Mouse (Mus musculus) MEL (cell line): Measurements from ENCODE around the gene Lrig3. TPM values are rescaled to one million over a fixed set of nuclear protein-coding genes. Genes with fewer than 3 reads are reported as not detected.

ENCODE experiments used
- DNase-seq: peaks from one replicate; pipeline ENCODE4 v3.0.0; 2011; ENCODE audit warnings: low read depth, low spot score
- H3K27ac ChIP-seq: 2 replicates; pipeline ENCODE4 v1.5.1; 2012; ENCODE audit warnings: low read depth, mild to moderate bottlenecking, control low read depth, low read length, moderate library complexity; ENCODE audit not compliant: control insufficient read depth
- H3K27me3 ChIP-seq, 2 experiments: fragments of 150-350 bp in 1 of 2; sonication (generic) in 1 of 2; 2 replicates each; pipeline ENCODE4 v1.6.1; 2012; ENCODE audit warnings: low read length in 2 of 2, mild to moderate bottlenecking in 2 of 2, improper control_type of control experiment in 1 of 2, moderate library complexity in 1 of 2; ENCODE audit not compliant: insufficient read depth in 2 of 2, control insufficient read depth in 1 of 2
- H3K36me3 ChIP-seq, 2 experiments: 2 replicates each; pipeline ENCODE4 v1.6.1; 2012 to 2014; ENCODE audit warnings: low read length in 2 of 2, improper control_type of control experiment in 1 of 2, inconsistent platforms in 1 of 2, mild to moderate bottlenecking in 1 of 2; ENCODE audit not compliant: insufficient read depth in 2 of 2, control insufficient read depth in 1 of 2
- H3K4me1 ChIP-seq, 2 experiments: fragments of 150-350 bp in 1 of 2; sonication (generic) in 1 of 2; 2 replicates each; pipeline ENCODE4 v1.6.1; 2012; ENCODE audit warnings: low read length in 2 of 2, improper control_type of control experiment in 1 of 2, mild to moderate bottlenecking in 1 of 2; ENCODE audit not compliant: insufficient read depth in 2 of 2, control insufficient read depth in 1 of 2
- H3K4me3 ChIP-seq, 2 experiments: fragments of 150-350 bp in 1 of 2; sonication (generic) in 1 of 2; 2 replicates each; pipeline ENCODE4 v1.5.1; 2012; ENCODE audit warnings: low read depth in 2 of 2, low read length in 2 of 2, mild to moderate bottlenecking in 2 of 2, moderate library complexity in 2 of 2, control low read depth in 1 of 2, improper control_type of control experiment in 1 of 2; ENCODE audit not compliant: control insufficient read depth in 1 of 2, insufficient read depth in 1 of 2
- H3K79me2 ChIP-seq: 2 replicates; pipeline ENCODE4 v1.6.1; 2012; ENCODE audit warnings: mild to moderate bottlenecking, low read length, moderate library complexity; ENCODE audit not compliant: control insufficient read depth, poor library complexity, insufficient read depth
- H3K9ac ChIP-seq: 2 replicates; pipeline ENCODE4 v1.6.1; 2012; ENCODE audit warnings: low read depth, mild to moderate bottlenecking, control low read depth, low read length, moderate library complexity; ENCODE audit not compliant: control insufficient read depth, poor library complexity, severe bottlenecking
- H3K9me3 ChIP-seq: fragments of 150-350 bp; sonication (generic); replicated peaks from 2 replicates; pipeline ENCODE4 v1.6.1; 2012; ENCODE audit warnings: mild to moderate bottlenecking, low read length, improper control_type of control experiment, moderate library complexity; ENCODE audit not compliant: insufficient read depth
- BHLHE40 ChIP-seq: IDR thresholded peaks from 2 replicates; pipeline ENCODE4 v1.6.1; 2012; ENCODE audit warnings: low read depth, mild to moderate bottlenecking, inconsistent platforms, low read length, improper control_type of control experiment, borderline replicate concordance
- CHD1 ChIP-seq: IDR thresholded peaks from 2 replicates; pipeline ENCODE4 v1.6.1; 2012; ENCODE audit warnings: low read depth, mild to moderate bottlenecking, inconsistent platforms, low read length, improper control_type of control experiment
- ELF1 ChIP-seq: IDR thresholded peaks from 2 replicates; pipeline ENCODE4 v1.6.1; 2014; ENCODE audit warnings: low read depth, mild to moderate bottlenecking, inconsistent platforms, low read length, improper control_type of control experiment, moderate library complexity
- EP300 ChIP-seq, 2 experiments: IDR thresholded peaks; 2 replicates each; pipeline ENCODE4 v1.6.1; 2011; ENCODE audit warnings: improper control_type of control experiment in 2 of 2, low read length in 2 of 2, low read depth in 1 of 2, mild to moderate bottlenecking in 1 of 2
- HCFC1 ChIP-seq: IDR thresholded peaks from 2 replicates; pipeline ENCODE4 v1.6.1; 2012; ENCODE audit warnings: low read depth, mild to moderate bottlenecking, inconsistent platforms, low read length, improper control_type of control experiment, moderate library complexity
- NELFE ChIP-seq: IDR thresholded peaks from 2 replicates; pipeline ENCODE4 v1.6.1; 2011; ENCODE audit warnings: low read depth, low read length, improper control_type of control experiment
- NRF1 ChIP-seq: IDR thresholded peaks from 2 replicates; pipeline ENCODE4 v1.6.1; 2014; ENCODE audit warnings: low read depth, mild to moderate bottlenecking, inconsistent platforms, low read length, improper control_type of control experiment, moderate library complexity; ENCODE audit not compliant: poor library complexity, insufficient read depth, severe bottlenecking
- POLR2A ChIP-seq, 2 experiments: IDR thresholded peaks; 2 replicates each; pipeline ENCODE4 v1.6.1; 2011 to 2012; ENCODE audit warnings: low read length in 2 of 2, mild to moderate bottlenecking in 2 of 2, control low read depth in 1 of 2, improper control_type of control experiment in 1 of 2, low read depth in 1 of 2, moderate library complexity in 1 of 2; ENCODE audit not compliant: control insufficient read depth in 1 of 2, insufficient read depth in 1 of 2, poor library complexity in 1 of 2
- RAD21 ChIP-seq: IDR thresholded peaks from 2 replicates; pipeline ENCODE4 v1.6.1; 2011; ENCODE audit warnings: mild to moderate bottlenecking, low read depth, low read length, improper control_type of control experiment
- RCOR1 ChIP-seq: IDR thresholded peaks from 2 replicates; pipeline ENCODE4 v1.6.1; 2012; ENCODE audit warnings: low read depth, mild to moderate bottlenecking, inconsistent platforms, low read length, improper control_type of control experiment
- SMC3 ChIP-seq: IDR thresholded peaks from 2 replicates; pipeline ENCODE4 v1.6.1; 2011; ENCODE audit warnings: low read depth, low read length, improper control_type of control experiment
- TCF12 ChIP-seq: IDR thresholded peaks from 2 replicates; pipeline ENCODE4 v1.6.1; 2014; ENCODE audit warnings: low read depth, mild to moderate bottlenecking, inconsistent platforms, low read length, improper control_type of control experiment, moderate library complexity
- UBTF ChIP-seq: IDR thresholded peaks from 2 replicates; pipeline ENCODE4 v1.6.1; 2012; ENCODE audit warnings: low read depth, mild to moderate bottlenecking, inconsistent platforms, low read length, improper control_type of control experiment, moderate library complexity, borderline replicate concordance; ENCODE audit not compliant: insufficient read depth
- polyA plus RNA-seq, 2 experiments: library from polyadenylated mRNA; stranded (reverse) in 1 of 2; unstranded in 1 of 2; fragments of >175 nt in 1 of 2; fragments of >200 nt in 1 of 2; gene quantifications; 2 replicates each; pipeline versions ENCODE4 v1.2.1 to v1.2.4; 2012; ENCODE audit warnings: low replicate concordance in 2 of 2, low read depth in 1 of 2; ENCODE audit not compliant: insufficient read length in 2 of 2, insufficient read depth in 1 of 2, missing spikeins in 1 of 2
- total RNA-seq: library from RNA; depleted of rRNA; stranded (reverse); fragments of 300-350 nt; gene quantifications from 2 replicates; pipeline ENCODE4 v1.2.3, GENCODE M21; 2012

Gene Lrig3
- total and polyA plus RNA-seq, 3 experiments, result not detected

- no peaks in the 10 kb centered on the region for H3K9me3 ChIP-seq
- no peaks in the 10 kb centered on the region for H3K79me2 ChIP-seq
- no peak overlapping the region for H3K4me3 ChIP-seq
- no peaks in the 10 kb centered on the region for H3K27me3 ChIP-seq
- no peak overlapping the region for H3K27ac ChIP-seq
- no peaks in the 10 kb centered on the region for H3K36me3 ChIP-seq
- TF ChIP-seq EP300 (IDR thresholded peaks at IDR 0.05; ENCODE audit: low read depth in 1 of 2, low read length in 2 of 2) (no peak), BHLHE40 (no peak), CHD1 (no peak)
- H3K9ac ChIP-seq, result no peak overlapping the region
- H3K4me1 ChIP-seq, result no peaks in the 10 kb centered on the region
- no peak for DNase-seq
These were observed 49.7 kb downstream of the Lrig3 start for GRCm38 (mm10) chr10:126015644-126016043.

DNA sequence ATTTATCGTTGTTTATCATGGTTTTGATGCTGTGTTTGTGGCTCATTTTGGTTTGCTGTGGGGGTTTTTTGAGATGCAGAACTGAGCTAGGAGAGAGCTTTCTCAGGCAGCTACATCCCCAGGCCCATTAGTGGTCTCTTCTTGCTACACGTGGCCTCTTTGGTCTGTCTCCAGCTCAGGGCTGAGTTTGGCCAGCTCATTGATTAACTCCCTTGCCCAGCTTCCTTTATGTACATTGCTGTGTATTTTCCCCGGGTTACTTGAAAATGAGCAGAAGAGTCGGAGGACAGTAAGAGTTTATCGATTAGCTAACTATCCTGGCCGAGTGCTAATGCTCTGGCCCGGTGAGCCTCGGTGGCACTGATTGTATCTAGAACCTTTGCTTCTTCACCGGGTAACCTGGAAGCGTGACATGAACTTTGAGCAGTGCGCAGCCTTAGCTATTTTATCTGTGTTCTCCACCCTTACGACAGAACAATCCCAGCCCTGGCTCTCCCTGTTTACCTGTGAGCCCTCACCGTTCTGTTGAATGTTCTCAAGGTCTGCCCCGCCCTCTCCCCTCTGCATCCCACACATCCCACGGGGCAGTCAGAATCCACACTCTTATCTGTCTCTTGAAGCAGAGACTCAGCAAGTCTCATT is 53.5 kb downstream of the Lrig3 start:
- no peaks in the 10 kb centered on the region for H3K79me2 ChIP-seq
- H3K27ac ChIP-seq, result no peak overlapping the region
- H3K4me1 ChIP-seq, result no peaks in the 10 kb centered on the region
- H3K9me3 ChIP-seq, result no peaks in the 10 kb centered on the region
- H3K36me3 ChIP-seq, result no peaks in the 10 kb centered on the region
- no peak overlapping the region for H3K4me3 ChIP-seq
- TF ChIP-seq ELF1, result no peak
- no peak for TF ChIP-seq HCFC1
- TF ChIP-seq RAD21, result no peak
- no peak for TF ChIP-seq UBTF
- TF ChIP-seq NELFE, result no peak
- TF ChIP-seq NRF1, result no peak
- TF ChIP-seq, all 39 proteins: peak for 0
- DNase-seq, result no peak
- Histone ChIP-seq H3K27me3 (no peaks in the 10 kb centered on the region), H3K9ac (no peak overlapping the region)

DNA sequence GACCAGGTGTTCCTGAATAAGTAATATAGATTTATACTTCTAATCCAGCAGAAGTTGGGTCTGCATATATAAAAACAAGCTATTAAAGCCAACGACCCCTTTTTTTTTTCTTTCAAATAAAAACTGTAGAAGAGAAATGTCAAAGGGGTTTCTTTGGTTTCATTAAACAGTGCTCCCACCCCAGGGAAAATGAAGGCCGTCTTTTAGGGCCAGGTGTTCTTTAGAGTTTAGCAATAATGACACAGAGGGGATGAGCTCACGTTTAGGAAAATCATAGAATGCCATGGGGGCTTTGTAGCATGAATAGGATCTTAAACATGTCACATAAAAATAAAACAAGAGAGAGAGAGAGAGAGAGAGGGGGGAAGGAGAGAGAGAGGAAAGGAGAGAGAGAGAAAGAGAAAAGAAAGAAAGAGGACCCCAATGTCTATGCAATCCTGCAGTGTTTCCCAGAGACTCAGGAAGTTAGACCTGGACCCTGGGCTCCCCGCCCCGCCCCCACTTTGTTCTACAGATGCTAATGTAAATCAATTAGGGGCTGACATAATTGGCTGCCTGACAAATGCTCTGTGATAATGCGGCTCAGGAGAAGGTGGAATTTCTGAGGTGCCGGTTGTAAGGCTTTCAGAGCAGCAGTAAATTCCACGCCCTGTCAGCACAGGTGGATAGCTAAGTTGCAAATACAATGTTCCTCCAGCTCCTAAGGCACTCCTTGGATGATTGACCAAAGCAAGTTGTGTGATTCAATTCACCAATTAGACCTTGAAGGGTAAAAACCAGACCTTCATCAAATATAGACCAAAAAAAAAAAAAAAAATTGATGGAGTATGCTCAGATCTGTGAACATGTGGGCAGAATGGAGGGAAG is 62.8 kb downstream of the Lrig3 start:
- H3K27ac ChIP-seq, result no peak overlapping the region
- no peaks in the 10 kb centered on the region for H3K9me3 ChIP-seq
- H3K4me3 ChIP-seq, result no peak overlapping the region
- TF ChIP-seq TCF12, result no peak
- no peak for TF ChIP-seq POLR2A (IDR thresholded peaks at IDR 0.05; ENCODE audit: control insufficient read depth in 1 of 2, insufficient read depth in 1 of 2, low read depth in 1 of 2, low read length in 2 of 2, poor library complexity in 1 of 2)
- TF ChIP-seq SMC3, result no peak
- no peak for TF ChIP-seq RCOR1
- TF ChIP-seq HCFC1, result no peak
- TF ChIP-seq, all 39 proteins: peak for 0
- Histone ChIP-seq H3K4me1 (no peaks in the 10 kb centered on the region), H3K27me3 (no peaks in the 10 kb centered on the region), H3K36me3 (no peaks in the 10 kb centered on the region), H3K9ac (no peak overlapping the region), H3K79me2 (no peaks in the 10 kb centered on the region)
- DNase-seq, result no peak
